Comparison of ENCODE assay signal across 32 mouse cellular contexts in the genomic region with DNA sequence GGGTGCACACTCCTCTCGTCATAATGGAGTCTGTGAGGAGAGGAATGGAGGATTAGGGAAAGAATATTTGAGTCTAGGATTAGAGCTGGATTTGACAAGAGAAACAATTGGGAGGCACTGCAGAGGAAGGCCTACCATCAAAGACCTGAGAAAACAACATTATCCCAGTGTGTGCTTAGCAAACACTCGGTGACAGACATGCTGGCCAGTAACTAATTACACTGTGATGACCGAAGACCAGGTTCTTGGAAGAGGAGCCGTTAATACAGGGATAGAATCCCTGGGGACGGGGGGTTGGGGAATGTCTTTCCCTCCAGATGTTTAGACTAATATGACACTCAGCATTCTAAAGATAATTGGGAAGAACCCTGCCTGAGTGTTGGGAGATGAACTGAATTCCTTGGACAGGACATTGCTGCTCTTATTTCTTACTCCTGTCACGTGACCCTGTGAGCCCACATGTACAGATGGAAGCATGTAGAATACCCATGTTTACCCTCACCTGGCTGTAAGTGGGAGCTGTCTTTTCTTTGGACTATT.
A peak's percentile ranks its signal among the peaks of the same experiment; 100 is the strongest.
DNase-seq lines count a peak whose midpoint lies in the region; ATAC-seq and TF ChIP-seq lines count a peak whose summit lies in the region.
"Had no signal": no experiment of that assay in that cellular context is flagged by ENCODE, and none has a peak within 500 bp of the region (broad histone marks: within the 10 kb centered on the region; RNA-seq: fewer than 3 reads in every experiment).

No protein-coding gene starts in this region.

- peak; percentile 86 for ATAC-seq in lung, embryonic 14.5 days (ENCODE audit: insufficient read depth)
- ATAC-seq in midbrain, embryonic 12.5 days (ENCODE audit: low FRiP score, low read depth), result 0 out of 2 replicates have a peak, but pooled peaks have one; percentile 32
- ATAC-seq: activated CD4-positive, CD25-positive, alpha-beta regulatory T cell, adult 4 months; CD4-positive, CD25-positive, alpha-beta regulatory T cell, adult 4 months; forebrain, embryonic 14.5 days; hindbrain, postnatal 0 days; intestine, embryonic 15.5 days had no signal

- peak; percentile 82 for DNase-seq in lung, embryonic 14.5 days
- DNase-seq in lung, postnatal 36 days, result no peak
- no peak for DNase-seq in midbrain, embryonic 10.5 days (ENCODE audit: low spot score)
- DNase-seq in MN1 (ENCODE audit: low spot score), result peak; percentile 8
- no peak for DNase-seq in cerebellum, adult 11-12 months
- DNase-seq: adrenal gland, adult 2 months; adrenal gland, postnatal 36 days; cerebellum, adult 8-10 months; cerebellum, postnatal 25 days; gastrocnemius, postnatal 14 days; heart, postnatal 14 days; kidney, adult 2 months; kidney, postnatal 36 days; right cerebral cortex, adult 18-20 months; spleen, adult 18-20 months; thymus, adult 2 months; thymus, postnatal 36 days had no signal

- TF ChIP-seq CTCF in lung, embryonic 14.5 days (IDR thresholded peaks at IDR 0.05; ENCODE audit: low read depth), result no peak

- H3K36me3 ChIP-seq in lung, embryonic 14.5 days (ENCODE audit: insufficient read depth), result no peaks in the 10 kb centered on the region
- no peaks in the 10 kb centered on the region for H3K36me3 ChIP-seq in midbrain, embryonic 12.5 days
- H3K36me3 ChIP-seq in midbrain, embryonic 10.5 days, result no peaks in the 10 kb centered on the region
- no peaks in the 10 kb centered on the region for H3K36me3 ChIP-seq in myocyte (ENCODE audit: control insufficient read depth, insufficient read depth)
- H3K36me3 ChIP-seq: embryonic facial prominence, embryonic 10.5 days; embryonic facial prominence, embryonic 15.5 days; hindbrain, embryonic 10.5 days; intestine, embryonic 15.5 days; limb, embryonic 13.5 days; neural tube, embryonic 12.5 days had no signal

- H3ac ChIP-seq in myocyte (ENCODE audit: control insufficient read depth, insufficient read length), result no peak overlapping the region

- H3K27me3 ChIP-seq in lung, embryonic 14.5 days (ENCODE audit: insufficient read depth, low read length), result no peaks in the 10 kb centered on the region
- 0 out of 2 replicates have a peak, but pooled peaks cover 4% of the 10 kb centered on the region for H3K27me3 ChIP-seq in midbrain, embryonic 12.5 days
- H3K27me3 ChIP-seq in midbrain, embryonic 10.5 days (ENCODE audit: low read depth, poor library complexity, severe bottlenecking), result peaks cover 70% of the 10 kb centered on the region
- H3K27me3 ChIP-seq in myocyte (ENCODE audit: control insufficient read depth, insufficient read depth, insufficient read length), result no peaks in the 10 kb centered on the region
- H3K27me3 ChIP-seq: embryonic facial prominence, embryonic 15.5 days; intestine, embryonic 15.5 days; neural tube, embryonic 12.5 days had no signal

- no peak overlapping the region for H3K9ac ChIP-seq in lung, embryonic 14.5 days
- H3K9ac ChIP-seq in midbrain, embryonic 12.5 days (replicated peaks), result no peak overlapping the region
- H3K9ac ChIP-seq: embryonic facial prominence, embryonic 15.5 days; intestine, embryonic 15.5 days; limb, embryonic 13.5 days; neural tube, embryonic 12.5 days had no signal

- no peak overlapping the region for H3K4me3 ChIP-seq in lung, embryonic 14.5 days (ENCODE audit: low read depth, low read length)
- H3K4me3 ChIP-seq in midbrain, embryonic 12.5 days, result no peak overlapping the region
- no peak overlapping the region for H3K4me3 ChIP-seq in midbrain, embryonic 10.5 days
- H3K4me3 ChIP-seq in myocyte, result no peak overlapping the region
- H3K4me3 ChIP-seq: embryonic facial prominence, embryonic 10.5 days; embryonic facial prominence, embryonic 15.5 days; hindbrain, embryonic 10.5 days; intestine, embryonic 15.5 days; layer of hippocampus, adult 2 months; limb, embryonic 13.5 days; neural tube, embryonic 12.5 days had no signal

- WGBS in lung, embryonic 14.5 days, result 10% methylated on average over 6 of the region's 6 CpGs
- 16% methylated on average over 6 of the region's 6 CpGs for WGBS in midbrain, embryonic 12.5 days
- 22% methylated on average over 6 of the region's 6 CpGs for WGBS in midbrain, embryonic 10.5 days

- H3K9me3 ChIP-seq in lung, embryonic 14.5 days (ENCODE audit: low read depth, low read length), result no peaks in the 10 kb centered on the region
- H3K9me3 ChIP-seq in midbrain, embryonic 12.5 days, result no peaks in the 10 kb centered on the region
- no peaks in the 10 kb centered on the region for H3K9me3 ChIP-seq in midbrain, embryonic 10.5 days (replicated peaks)
- H3K9me3 ChIP-seq: embryonic facial prominence, embryonic 10.5 days; embryonic facial prominence, embryonic 15.5 days; hindbrain, embryonic 10.5 days; intestine, embryonic 15.5 days; limb, embryonic 13.5 days; neural tube, embryonic 12.5 days had no signal

- H3K4me1 ChIP-seq in lung, embryonic 14.5 days (ENCODE audit: insufficient read depth), result peaks cover 8% of the 10 kb centered on the region; the same call in 1 of the 2 replicates
- peaks cover 9% of the 10 kb centered on the region; the same call in 1 of the 2 replicates for H3K4me1 ChIP-seq in midbrain, embryonic 12.5 days
- peaks cover 27% of the 10 kb centered on the region for H3K4me1 ChIP-seq in midbrain, embryonic 10.5 days
- H3K4me1 ChIP-seq: embryonic facial prominence, embryonic 15.5 days; intestine, embryonic 15.5 days; neural tube, embryonic 12.5 days had no signal

- H3K79me2 ChIP-seq in myocyte (ENCODE audit: control insufficient read depth, insufficient read depth), result no peaks in the 10 kb centered on the region

- no peak for TF ChIP-seq POLR2A in myocyte (IDR thresholded peaks at IDR 0.05; ENCODE audit: insufficient read length, low read depth)

- no peak overlapping the region for H3K4me2 ChIP-seq in lung, embryonic 14.5 days
- H3K4me2 ChIP-seq in midbrain, embryonic 12.5 days (replicated peaks), result no peak overlapping the region
- H3K4me2 ChIP-seq in myocyte (ENCODE audit: low read depth), result no peak overlapping the region
- H3K4me2 ChIP-seq: embryonic facial prominence, embryonic 15.5 days; intestine, embryonic 15.5 days; limb, embryonic 13.5 days; liver, embryonic 11.5 days; neural tube, embryonic 12.5 days had no signal

- peak overlapping the region; percentile 6 for H3K27ac ChIP-seq in lung, embryonic 14.5 days (ENCODE audit: low read depth)
- H3K27ac ChIP-seq in midbrain, embryonic 12.5 days (replicated peaks), result no peak overlapping the region
- no peak overlapping the region for H3K27ac ChIP-seq in midbrain, embryonic 10.5 days (replicated peaks)
- H3K27ac ChIP-seq: embryonic facial prominence, embryonic 10.5 days; embryonic facial prominence, embryonic 15.5 days; hindbrain, embryonic 10.5 days; hindbrain, postnatal 0 days; intestine, embryonic 15.5 days; layer of hippocampus, adult 2 months; limb, embryonic 13.5 days; macrophage; neural tube, embryonic 12.5 days had no signal

TF ChIP-seq in myocyte, 11 proteins besides CTCF, POLR2A, EP300 and RAD21:
- TF ChIP-seq MAX (IDR thresholded peaks at IDR 0.05; ENCODE audit: low read depth) (no peak), USF1 (IDR thresholded peaks at IDR 0.05; ENCODE audit: low read depth) (peak; percentile 44), REST (IDR thresholded peaks at IDR 0.05; ENCODE audit: insufficient read depth, insufficient read length) (no peak)

Comparison
In these comparisons a context has a peak if more than half of its experiments do, and no peak if none do; other contexts are left out.
1. DNase-seq: peak in lung, embryonic 14.5 days (single experiment) and MN1 (single experiment); none in lung, postnatal 36 days (single experiment), midbrain, embryonic 10.5 days (single experiment) and cerebellum, adult 11-12 months (single experiment).